Mouse (Mus musculus) embryonic facial prominence, embryonic 11.5 days (tissue): ENCODE measurements around the gene Ankdd1a. TPM values are rescaled to one million over a fixed set of nuclear protein-coding genes. Genes with fewer than 3 reads are reported as not detected.

ENCODE experiments used
- ATAC-seq: fragments of 200-750 bp; cut with Nextera tagmentation; replicated peaks from 2 replicates; pipeline ENCODE4 v1.8.0; 2017; ENCODE audit warnings: low read depth; ENCODE audit not compliant: insufficient number of reproducible peaks, low FRiP score, low TSS enrichment
- DNase-seq: peaks from one replicate; pipeline ENCODE4 v3.0.0-alpha.2; 2015; ENCODE audit warnings: low spot score
- H3K27ac ChIP-seq: fragments of 300-500 bp; sonication (generic); replicated peaks from 2 replicates; pipeline ENCODE4 v1.5.1; 2014; ENCODE audit warnings: mild to moderate bottlenecking, low read depth, low read length, control low read depth
- H3K27me3 ChIP-seq: fragments of 300-500 bp; sonication (generic); 2 replicates; pipeline ENCODE4 v1.6.1; 2014; ENCODE audit warnings: mild to moderate bottlenecking, low read length, moderate library complexity, mixed read lengths; ENCODE audit not compliant: control insufficient read depth, insufficient read depth
- H3K36me3 ChIP-seq: fragments of 300-500 bp; sonication (generic); replicated peaks from 2 replicates; pipeline ENCODE4 v1.6.1; 2014; ENCODE audit warnings: low read depth, mild to moderate bottlenecking, low read length, moderate library complexity, mixed read lengths; ENCODE audit not compliant: control insufficient read depth, insufficient read depth
- H3K4me1 ChIP-seq: fragments of 300-500 bp; sonication (generic); 2 replicates; pipeline ENCODE4 v1.6.1; 2014; ENCODE audit warnings: low read length, mixed read lengths; ENCODE audit not compliant: control insufficient read depth, insufficient read depth
- H3K4me2 ChIP-seq: fragments of 300-500 bp; sonication (generic); 2 replicates; pipeline ENCODE4 v1.6.1; 2014; ENCODE audit warnings: low read depth, mild to moderate bottlenecking, control low read depth, low read length, moderate library complexity
- H3K4me3 ChIP-seq: fragments of 300-500 bp; sonication (generic); 2 replicates; pipeline ENCODE4 v1.5.1; 2014; ENCODE audit warnings: low read depth, low read length, control low read depth
- H3K9ac ChIP-seq: fragments of 300-500 bp; sonication (generic); replicated peaks from 2 replicates; pipeline ENCODE4 v1.6.1; 2014; ENCODE audit warnings: mild to moderate bottlenecking, control low read depth, low read length
- H3K9me3 ChIP-seq: fragments of 300-500 bp; sonication (generic); replicated peaks from 2 replicates; pipeline ENCODE4 v1.6.1; 2016; ENCODE audit warnings: mild to moderate bottlenecking, low read length, inconsistent platforms, mixed read lengths; ENCODE audit not compliant: control insufficient read depth
- WGBS: fragments of 180-500 bp; shearing (Covaris S2); extraction: QIAGEN DNeasy Blood & Tissue Kit; methylation state at CpG from one replicate; pipeline ENCODE4 v1.1.7; 2014; 5-methylcytosine and 5-hydroxymethylcytosine counted together
- polyA plus RNA-seq: library from polyadenylated mRNA; unstranded; fragments of >200 nt; fragmentation: Nextera tagmentation; extraction: Ambion mirVana; gene quantifications from 2 replicates; pipeline ENCODE4 v1.2.1, GENCODE M21; 2014

Gene Ankdd1a
- polyA plus RNA-seq, 1 experiment from 2014 or later = not detected

DNA sequence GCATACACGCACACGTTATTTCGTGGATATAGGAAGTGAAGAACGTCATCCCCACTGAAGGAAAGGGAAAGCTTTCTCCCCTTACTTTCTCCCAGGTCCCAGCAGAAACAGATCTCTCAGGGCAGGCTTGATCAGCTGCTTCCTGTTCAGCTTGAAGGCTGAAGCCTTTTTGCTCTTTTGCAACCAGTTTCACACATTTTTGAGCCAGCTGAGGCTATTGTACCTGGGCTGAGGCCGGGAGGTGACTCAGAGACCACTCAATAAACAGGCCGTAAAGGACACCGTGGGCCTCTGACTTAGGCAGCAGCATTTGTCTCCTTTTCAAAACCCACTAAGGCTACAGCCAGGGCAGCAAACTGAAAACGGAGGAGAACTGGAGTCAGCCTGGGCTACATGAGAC, 13.0 kb upstream of the Ankdd1a start:
- Histone ChIP-seq H3K9ac (no peak overlapping the region), H3K4me2 (no peak overlapping the region), H3K27me3 (no peaks in the 10 kb centered on the region), H3K4me1 (no peaks in the 10 kb centered on the region), H3K9me3 (no peaks in the 10 kb centered on the region), H3K27ac (no peak overlapping the region), H3K4me3 (no peak overlapping the region), H3K36me3 (no peaks in the 10 kb centered on the region)
- WGBS = 79% methylated on average over 8 of the region's 8 CpGs
- no peak for DNase-seq
- no peak for ATAC-seq

GRCm38 (mm10) chr9:65531283-65531682, 11.3 kb upstream of the Ankdd1a start:
- no peaks in the 10 kb centered on the region for H3K9me3 ChIP-seq
- no peak for ATAC-seq
- no peaks in the 10 kb centered on the region for H3K4me1 ChIP-seq
- H3K27me3 ChIP-seq = no peaks in the 10 kb centered on the region
- WGBS = 71% methylated on average over 5 of the region's 5 CpGs
- H3K36me3 ChIP-seq = no peaks in the 10 kb centered on the region
- DNase-seq = no peak
- H3K27ac ChIP-seq = no peak overlapping the region
- no peak overlapping the region for H3K4me2 ChIP-seq
- no peak overlapping the region for H3K4me3 ChIP-seq
- H3K9ac ChIP-seq = no peak overlapping the region

DNA sequence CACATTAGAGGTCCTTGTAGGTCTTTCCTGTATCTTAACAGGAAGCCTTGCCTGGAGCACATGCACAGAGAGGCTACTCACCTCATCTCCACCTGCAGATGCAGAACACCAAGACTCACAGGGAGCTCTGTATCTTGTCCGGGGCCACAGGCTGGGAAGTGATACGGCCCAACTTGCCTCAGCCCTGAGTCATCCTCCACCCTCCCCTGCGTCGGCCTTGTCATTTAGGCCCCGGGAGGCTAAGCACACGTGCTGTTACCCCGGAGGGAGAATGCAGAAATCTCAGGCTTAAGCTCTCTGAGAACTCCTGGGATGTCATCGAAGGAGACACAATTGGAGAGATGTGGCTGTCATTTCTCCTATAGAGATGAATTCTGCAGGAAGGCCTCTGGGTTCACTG, 9.7 kb upstream of the Ankdd1a start:
- DNase-seq = no peak
- H3K36me3 ChIP-seq = no peaks in the 10 kb centered on the region
- WGBS = 55% methylated on average over 8 of the region's 8 CpGs
- H3K4me1 ChIP-seq = no peaks in the 10 kb centered on the region
- H3K4me3 ChIP-seq = no peak overlapping the region
- ATAC-seq = no peak
- no peak overlapping the region for H3K27ac ChIP-seq
- H3K9ac ChIP-seq = no peak overlapping the region
- no peaks in the 10 kb centered on the region for H3K27me3 ChIP-seq
- H3K9me3 ChIP-seq = no peaks in the 10 kb centered on the region
- H3K4me2 ChIP-seq = no peak overlapping the region

DNA sequence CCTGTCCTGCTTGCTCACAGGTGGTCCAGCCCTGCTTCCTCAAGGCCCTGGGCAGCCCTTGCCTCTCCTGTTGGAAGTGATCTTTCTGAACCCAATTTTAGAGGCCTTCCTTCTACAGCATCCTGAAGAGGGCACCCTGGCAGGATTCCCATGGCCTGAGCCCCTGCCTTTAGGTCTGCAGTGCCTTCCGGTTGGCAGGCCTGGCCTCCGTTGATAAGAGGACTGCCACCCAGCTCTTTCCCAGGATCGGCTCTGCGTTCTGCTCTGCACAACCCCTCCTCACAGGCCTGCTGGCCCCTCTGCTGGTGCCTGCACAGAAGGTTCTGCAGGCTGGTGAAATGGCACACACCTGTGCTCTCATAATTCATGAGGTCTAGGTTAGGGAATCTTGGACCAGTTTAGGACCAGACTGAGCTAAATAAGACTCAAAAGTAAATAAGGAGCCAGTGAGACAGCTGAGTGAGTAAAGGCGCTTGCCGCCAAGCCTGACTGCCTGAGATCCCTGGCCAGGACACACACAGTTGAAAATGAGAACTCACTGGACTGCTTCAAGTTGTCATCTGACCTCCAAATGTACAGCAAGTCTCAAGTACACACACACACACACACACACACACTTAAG, 8.5 kb upstream of the Ankdd1a start:
- no peak for ATAC-seq
- Histone ChIP-seq H3K36me3 (no peaks in the 10 kb centered on the region), H3K4me1 (no peaks in the 10 kb centered on the region), H3K4me2 (no peak overlapping the region), H3K9ac (no peak overlapping the region), H3K27ac (no peak overlapping the region), H3K9me3 (no peaks in the 10 kb centered on the region), H3K4me3 (no peak overlapping the region), H3K27me3 (no peaks in the 10 kb centered on the region)
- DNase-seq = no peak
- WGBS = 83% methylated on average over 6 of the region's 6 CpGs

DNA sequence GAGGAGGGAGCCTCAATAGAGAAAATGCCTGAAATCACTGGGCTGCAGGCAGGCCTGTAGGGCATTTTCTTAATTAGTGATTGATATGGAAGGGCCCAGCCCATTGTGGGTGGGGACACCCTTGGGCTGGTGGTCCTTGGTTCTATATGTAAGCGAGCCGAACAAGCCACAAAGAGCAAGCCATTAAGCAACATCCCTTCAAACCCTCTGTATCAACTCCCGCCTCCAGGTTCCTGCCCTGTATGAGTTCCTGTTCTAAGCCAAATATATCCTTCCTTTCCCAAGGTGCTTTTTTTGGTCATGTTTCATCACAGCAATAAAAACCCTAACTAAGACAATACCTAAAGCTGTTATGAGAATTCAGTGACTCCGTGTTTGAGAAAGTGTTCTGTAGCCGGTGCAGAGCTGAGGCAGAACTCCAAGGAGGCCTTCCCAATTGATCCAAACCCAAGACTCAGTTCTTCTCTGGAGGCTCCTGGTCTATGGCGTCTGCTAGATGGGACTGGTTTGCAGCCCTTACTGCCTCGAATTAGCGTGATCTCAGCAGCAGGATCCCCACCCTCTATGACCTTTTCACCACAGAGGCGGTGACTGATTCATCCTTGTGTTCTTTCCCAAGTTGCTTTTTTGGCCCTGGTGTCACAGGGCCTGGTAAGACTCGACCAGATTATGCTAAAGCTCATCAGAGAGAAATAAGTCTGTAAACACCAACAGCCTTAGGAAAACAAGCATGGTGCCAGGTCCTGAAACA, 5.6 kb upstream of the Ankdd1a start:
- no peak overlapping the region for H3K4me3 ChIP-seq
- no peaks in the 10 kb centered on the region for H3K4me1 ChIP-seq
- H3K9ac ChIP-seq = no peak overlapping the region
- H3K4me2 ChIP-seq = no peak overlapping the region
- WGBS = 76% methylated on average over 10 of the region's 10 CpGs
- no peaks in the 10 kb centered on the region for H3K9me3 ChIP-seq
- H3K36me3 ChIP-seq = no peaks in the 10 kb centered on the region
- DNase-seq (no peak), ATAC-seq (no peak)
- H3K27ac ChIP-seq = no peak overlapping the region
- no peaks in the 10 kb centered on the region for H3K27me3 ChIP-seq

DNA sequence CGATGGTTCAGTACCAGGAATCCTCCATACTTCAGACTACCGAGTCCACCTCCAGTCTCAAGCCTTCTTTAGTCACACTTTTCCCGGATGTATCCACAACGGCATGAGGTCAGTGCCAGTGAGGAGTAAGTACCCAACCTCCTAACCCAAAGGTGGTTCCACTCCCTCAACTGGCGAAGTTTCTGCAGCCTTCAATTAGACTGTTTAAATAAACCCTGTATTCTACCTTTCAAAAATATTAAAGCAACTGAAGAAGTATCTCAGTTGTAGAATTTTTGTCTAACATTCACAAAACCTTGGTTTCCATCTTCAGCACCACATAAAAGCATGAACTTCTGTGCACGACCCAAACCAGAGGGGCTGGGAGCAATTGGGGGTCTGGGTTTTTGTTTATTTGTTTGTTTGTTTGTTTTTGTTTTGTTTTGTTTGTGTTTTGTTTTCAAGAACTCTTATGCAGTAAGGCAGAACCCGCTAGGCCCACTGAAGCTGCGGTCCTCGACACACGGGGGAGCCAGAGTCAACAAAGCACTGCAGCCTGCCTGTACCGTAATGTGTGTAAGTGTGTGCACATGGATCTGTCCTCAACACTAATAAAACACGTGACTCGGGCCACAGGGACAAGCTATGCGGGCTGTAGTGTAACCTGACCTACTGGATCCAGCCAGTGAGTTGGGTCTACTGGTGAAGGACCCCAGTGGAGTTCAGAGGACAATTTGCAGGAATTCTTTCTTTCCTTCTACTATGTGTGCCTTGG, 3.8 kb upstream of the Ankdd1a start:
- H3K4me2 ChIP-seq = no peak overlapping the region
- peak; percentile 71; the same call in 1 of the 2 replicates for ATAC-seq
- H3K27me3 ChIP-seq = no peaks in the 10 kb centered on the region
- H3K9ac ChIP-seq = no peak overlapping the region
- no peaks in the 10 kb centered on the region for H3K9me3 ChIP-seq
- no peak overlapping the region for H3K27ac ChIP-seq
- no peaks in the 10 kb centered on the region for H3K4me1 ChIP-seq
- no peak overlapping the region for H3K4me3 ChIP-seq
- WGBS = 21% methylated on average over 14 of the region's 14 CpGs
- H3K36me3 ChIP-seq = no peaks in the 10 kb centered on the region
- DNase-seq = peak; percentile 89

GRCm38 (mm10) chr9:65520505-65520876, 498 bp upstream of the Ankdd1a start:
- H3K9ac ChIP-seq = no peak overlapping the region
- 16% methylated on average over 11 of the region's 11 CpGs for WGBS
- H3K4me2 ChIP-seq = peak overlapping the region; percentile 42
- no peak overlapping the region for H3K27ac ChIP-seq
- H3K4me1 ChIP-seq = no peaks in the 10 kb centered on the region
- H3K4me3 ChIP-seq = no peak overlapping the region; the same call in 1 of the 2 replicates
- no peak for ATAC-seq
- H3K36me3 ChIP-seq = no peaks in the 10 kb centered on the region
- H3K9me3 ChIP-seq = no peaks in the 10 kb centered on the region
- no peak for DNase-seq
- H3K27me3 ChIP-seq = no peaks in the 10 kb centered on the region

- Histone ChIP-seq H3K27ac (no peak overlapping the region; the same call in 1 of the 2 replicates), H3K4me3 (no peak overlapping the region), H3K9ac (no peak overlapping the region), H3K9me3 (no peaks in the 10 kb centered on the region), H3K4me1 (no peaks in the 10 kb centered on the region), H3K27me3 (no peaks in the 10 kb centered on the region), H3K36me3 (no peaks in the 10 kb centered on the region), H3K4me2 (no peak overlapping the region)
- 63% methylated on average over 3 of the region's 3 CpGs for WGBS
- no peak for ATAC-seq
- DNase-seq = no peak
Observed at GRCm38 (mm10) chr9:65514851-65515261, 5.1 kb downstream of the Ankdd1a start.
